Comparison of ENCODE assay signal across 8 mouse cellular contexts in the genomic region with DNA sequence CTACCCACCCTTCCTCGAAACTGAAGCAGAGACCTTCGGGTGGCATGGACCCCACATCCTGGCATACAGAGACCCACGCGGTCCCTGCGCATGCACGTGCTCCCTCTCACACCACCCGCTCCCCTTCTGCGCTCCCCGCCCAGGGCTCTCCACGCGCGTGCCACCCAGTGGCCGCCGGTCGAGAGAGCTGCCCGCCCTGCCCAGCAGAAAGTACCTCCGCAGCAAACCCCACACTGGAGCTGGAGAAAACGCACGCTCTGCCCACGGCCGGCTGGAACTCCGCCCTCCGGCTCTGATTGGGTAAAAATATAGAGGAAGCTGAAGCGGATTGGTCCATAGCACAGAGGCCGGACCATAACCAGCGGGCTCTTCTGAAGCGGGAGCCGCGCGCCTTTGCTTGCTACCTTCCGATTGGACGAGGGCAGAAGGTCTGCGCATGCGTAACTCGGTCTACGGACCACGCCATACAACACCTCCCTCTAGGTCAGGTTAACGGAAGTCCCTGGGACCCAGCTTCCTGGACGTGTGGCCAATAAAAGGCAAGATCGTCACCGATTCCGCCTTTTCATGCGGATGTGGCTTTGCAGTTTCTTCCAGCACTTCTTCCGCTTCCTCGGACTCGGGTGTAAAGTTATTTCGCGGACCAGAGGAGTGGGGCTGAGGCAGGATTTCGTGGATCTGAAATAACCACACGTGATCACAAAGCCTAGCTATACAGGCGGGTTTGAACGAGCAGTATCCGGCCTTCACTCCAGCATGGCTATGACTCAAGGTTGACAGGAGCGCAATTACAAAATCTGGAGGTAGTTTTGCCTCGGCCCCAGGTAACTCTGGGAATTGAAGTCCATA. TPM values are rescaled to one million over a fixed set of nuclear protein-coding genes. Genes with fewer than 3 reads are reported as not detected.
DNase-seq lines count a peak whose midpoint lies in the region; ATAC-seq and TF ChIP-seq lines count a peak whose summit lies in the region.

TSS of gene Wdr89 (minus strand) at position 280 of the 849 bp plus-strand sequence.

- under 1% methylated on average over 55 of the region's 55 CpGs for WGBS in hindbrain, embryonic 13.5 days

- POLR2A ChIA-PET in Patski (lab: Charles Lee), result interaction anchor here (0.6 to 1.5 kb wide), 2 partner anchors 25 to 181 kb away, joined by 3 to 4 read pairs; no protein-coding TSS in a partner anchor

- H3K4me1 ChIP-seq in hindbrain, embryonic 13.5 days (replicated peaks), result peaks cover 20% of the 10 kb centered on the region

- peak within 1 kb of the TSS; percentile 81 for H3K9ac ChIP-seq in hindbrain, embryonic 13.5 days

- H3K27ac ChIP-seq in hindbrain, embryonic 13.5 days, result peak within 1 kb of the TSS; percentile 84

- H3K9me3 ChIP-seq in hindbrain, embryonic 13.5 days, result no peaks in the 10 kb centered on the region

- peak; percentile 100 for ATAC-seq in Patski
- peak; percentile 100 for ATAC-seq in hindbrain, embryonic 13.5 days (ENCODE audit: low FRiP score)

- no peaks in the 10 kb centered on the region for H3K27me3 ChIP-seq in Patski
- H3K27me3 ChIP-seq in hindbrain, embryonic 13.5 days, result no peaks in the 10 kb centered on the region

- H3K4me2 ChIP-seq in hindbrain, embryonic 13.5 days, result peak within 1 kb of the TSS; percentile 88

- peak; percentile 73 for TF ChIP-seq CTCF in Patski (IDR thresholded peaks at IDR 0.05)

- no peaks in the 10 kb centered on the region for H3K36me3 ChIP-seq in hindbrain, embryonic 13.5 days

- DNase-seq in Patski (ENCODE audit: low read depth, low spot score), result peak; percentile 99
- DNase-seq in cerebellum, postnatal 14 days, result peak; percentile 99
- peak; percentile 99 to 100 for DNase-seq in frontal cortex, postnatal 14 days (ENCODE audit: low spot score in 2 of 2)
- DNase-seq in layer of hippocampus, postnatal 25 days (ENCODE audit: extremely low spot score in 1 of 2, low spot score in 1 of 2), result peak; percentile 91 to 93
- peak; percentile 100 for DNase-seq in lung, postnatal 25 days (ENCODE audit: low spot score)
- DNase-seq in retina, embryonic 14.5 days (ENCODE audit: low spot score), result peak; percentile 100
- peak; percentile 98 for DNase-seq in thymus, postnatal 4 days

- H3K4me3 ChIP-seq in hindbrain, embryonic 13.5 days, result peak within 1 kb of the TSS; percentile 63

- in situ Hi-C loops in Patski (cut with MboI; ENCODE audit: low pct_unique_long_range_greater_than_20kb), result loop anchor here (10.0 kb wide), 1 partner anchor 105 kb away; no protein-coding TSS in a partner anchor

- CTCF ChIA-PET in Patski (lab: Charles Lee), result interaction anchor here (0.7 to 1.2 kb wide), 4 partner anchors 11 to 194 kb away, joined by 3 read pairs; no protein-coding TSS in a partner anchor

RNA-seq across cellular contexts. Expression of gene Wdr89, which starts in this region (rescaled TPM):
- 21.5 TPM for polyA plus RNA-seq in Patski (2021)
- 5.4 and 6.2 TPM in 2 replicates for polyA plus RNA-seq in hindbrain, embryonic 13.5 days (2015; fragmentation: Nextera tagmentation; extraction: Ambion mirVana)
- total RNA-seq in layer of hippocampus, postnatal 25 days (2021), result 1 to 10 TPM; 3.5 to 3.9 TPM

Comparison
In these comparisons a context has a peak if more than half of its experiments do, and no peak if none do; other contexts are left out.
1. Peak in every context shown above with its lines: DNase-seq, ATAC-seq, H3K4me3 ChIP-seq and H3K27ac ChIP-seq.